Mouse (Mus musculus): ENCODE results near the gene Olfr1208. TPM values are rescaled to one million over a fixed set of nuclear protein-coding genes. Genes with fewer than 3 reads are reported as not detected.

Olfr1208 gene
- polyA plus RNA-seq (2016; fragmentation: Nextera tagmentation; extraction: Ambion mirVana), result not detected in 2 replicates

GRCm38 (mm10) chr2:88902211-88902610 lies at the start of gene Olfr1208:
Gene Olfr1208, minus strand, starts transcription at chr2:88902311.
- Histone ChIP-seq H3K27me3 (replicated peaks) (no peaks in the 10 kb centered on the region), H3K4me1 (no peaks in the 10 kb centered on the region), H3K9me3 (no peaks in the 10 kb centered on the region), H3K36me3 (no peaks in the 10 kb centered on the region), H3K4me2 (replicated peaks) (no peak within 1 kb of the TSS), H3K9ac (no peak within 1 kb of the TSS), H3K27ac (no peak within 1 kb of the TSS), H3K4me3 (no peak within 1 kb of the TSS)
- ATAC-seq (ENCODE audit: low FRiP score, low read depth), result no peak

GRCm38 (mm10) chr2:88938011-88938410 lies 35.9 kb upstream of the Olfr1208 start, which contains the start of gene Olfr1211:
Gene Olfr1211, minus strand, starts transcription at chr2:88938111.
- WGBS, result 85% methylated on average over 1 of the region's 1 CpGs
- H3K4me3 ChIP-seq, result no peak within 1 kb of the TSS
- no peak within 1 kb of the TSS for H3K9ac ChIP-seq
- no peaks in the 10 kb centered on the region for H3K4me1 ChIP-seq
- ATAC-seq (ENCODE audit: low FRiP score, low read depth), result no peak
- H3K9me3 ChIP-seq, result no peaks in the 10 kb centered on the region
- H3K27ac ChIP-seq, result no peak within 1 kb of the TSS
- H3K36me3 ChIP-seq, result no peaks in the 10 kb centered on the region
- no peak within 1 kb of the TSS for H3K4me2 ChIP-seq (replicated peaks)
- no peaks in the 10 kb centered on the region for H3K27me3 ChIP-seq (replicated peaks)

- no peak for ATAC-seq (ENCODE audit: low FRiP score, low read depth)
- Histone ChIP-seq H3K9me3 (no peaks in the 10 kb centered on the region), H3K4me2 (replicated peaks) (no peak within 1 kb of the TSS), H3K4me1 (no peaks in the 10 kb centered on the region), H3K4me3 (no peak within 1 kb of the TSS), H3K27me3 (replicated peaks) (no peaks in the 10 kb centered on the region), H3K27ac (no peak within 1 kb of the TSS), H3K9ac (no peak within 1 kb of the TSS), H3K36me3 (no peaks in the 10 kb centered on the region)
- 88% methylated on average over 3 of the region's 3 CpGs for WGBS
These were observed 12.9 kb upstream of the Olfr1208 start, which contains the start of gene Olfr1209 for GRCm38 (mm10) chr2:88915057-88915456. Gene Olfr1209, minus strand, starts transcription at chr2:88915157.

- Histone ChIP-seq H3K4me3 (no peak within 1 kb of the TSS), H3K27ac (no peak within 1 kb of the TSS), H3K36me3 (no peaks in the 10 kb centered on the region), H3K9ac (no peak within 1 kb of the TSS), H3K4me2 (replicated peaks) (no peak within 1 kb of the TSS), H3K9me3 (no peaks in the 10 kb centered on the region), H3K27me3 (replicated peaks) (no peaks in the 10 kb centered on the region), H3K4me1 (no peaks in the 10 kb centered on the region)
- WGBS, result 82% methylated on average over 2 of the region's 2 CpGs
- ATAC-seq (ENCODE audit: low FRiP score, low read depth), result no peak
These were observed 39.2 kb downstream of the Olfr1208 start, which contains the start of gene Olfr1206 for GRCm38 (mm10) chr2:88862931-88863330. Gene Olfr1206, plus strand, starts transcription at chr2:88863231.

GRCm38 (mm10) chr2:88848992-88849391 lies 53.1 kb downstream of the Olfr1208 start, which contains the start of gene Olfr1204:
Gene Olfr1204, plus strand, starts transcription at chr2:88849292.
- Histone ChIP-seq H3K9me3 (no peaks in the 10 kb centered on the region), H3K27ac (no peak within 1 kb of the TSS), H3K36me3 (no peaks in the 10 kb centered on the region), H3K9ac (no peak within 1 kb of the TSS), H3K27me3 (replicated peaks) (no peaks in the 10 kb centered on the region), H3K4me3 (no peak within 1 kb of the TSS), H3K4me2 (replicated peaks) (no peak within 1 kb of the TSS), H3K4me1 (no peaks in the 10 kb centered on the region)
- WGBS, result 88% methylated on average over 1 of the region's 1 CpGs
- ATAC-seq (ENCODE audit: low FRiP score, low read depth), result no peak

Other genes with a start within 250 kb of the Olfr1208 start
- gene Olfr1193, start 226.7 kb downstream of the Olfr1208 start, polyA plus RNA-seq (2016; fragmentation: Nextera tagmentation; extraction: Ambion mirVana), result not detected in 2 replicates
- not detected in 2 replicates for gene Olfr1195, start 213.1 kb downstream of the Olfr1208 start, polyA plus RNA-seq (2016; fragmentation: Nextera tagmentation; extraction: Ambion mirVana)
- gene Olfr1196, start 197.7 kb downstream of the Olfr1208 start, polyA plus RNA-seq (2016; fragmentation: Nextera tagmentation; extraction: Ambion mirVana), result not detected in 2 replicates
- gene Olfr1197, start 169.9 kb downstream of the Olfr1208 start, polyA plus RNA-seq (2016; fragmentation: Nextera tagmentation; extraction: Ambion mirVana), result not detected in 2 replicates
- gene Olfr1198, start 150.9 kb downstream of the Olfr1208 start, polyA plus RNA-seq (2016; fragmentation: Nextera tagmentation; extraction: Ambion mirVana), result not detected in 2 replicates
- gene Olfr1199, start 141.8 kb downstream of the Olfr1208 start, polyA plus RNA-seq (2016; fragmentation: Nextera tagmentation; extraction: Ambion mirVana), result not detected in 2 replicates
- gene Olfr1200, start 131.8 kb downstream of the Olfr1208 start, polyA plus RNA-seq (2016; fragmentation: Nextera tagmentation; extraction: Ambion mirVana), result not detected in 2 replicates
- not detected in 2 replicates for gene Olfr1201, start 109.3 kb downstream of the Olfr1208 start, polyA plus RNA-seq (2016; fragmentation: Nextera tagmentation; extraction: Ambion mirVana)
- gene Olfr1202, start 87.8 kb downstream of the Olfr1208 start, polyA plus RNA-seq (2016; fragmentation: Nextera tagmentation; extraction: Ambion mirVana), result 0.05 TPM in 1 of 2 replicates, not detected in the other
- not detected in 2 replicates for gene Olfr1205, start 72.6 kb downstream of the Olfr1208 start, polyA plus RNA-seq (2016; fragmentation: Nextera tagmentation; extraction: Ambion mirVana)
- not detected in 2 replicates for gene Olfr1204, start 53.0 kb downstream of the Olfr1208 start, polyA plus RNA-seq (2016; fragmentation: Nextera tagmentation; extraction: Ambion mirVana)
- not detected in 2 replicates for gene Olfr1206, start 39.1 kb downstream of the Olfr1208 start, polyA plus RNA-seq (2016; fragmentation: Nextera tagmentation; extraction: Ambion mirVana)
- not detected in 2 replicates for gene Olfr1209, start 12.8 kb upstream of the Olfr1208 start, polyA plus RNA-seq (2016; fragmentation: Nextera tagmentation; extraction: Ambion mirVana)
- gene Olfr1211, start 35.8 kb upstream of the Olfr1208 start, polyA plus RNA-seq (2016; fragmentation: Nextera tagmentation; extraction: Ambion mirVana), result not detected in 2 replicates
- not detected in 2 replicates for gene Olfr1212, start 51.7 kb upstream of the Olfr1208 start, polyA plus RNA-seq (2016; fragmentation: Nextera tagmentation; extraction: Ambion mirVana)
- gene Gm13762, start 78.0 kb upstream of the Olfr1208 start, polyA plus RNA-seq (2016; fragmentation: Nextera tagmentation; extraction: Ambion mirVana), result not detected in 2 replicates
- not detected in 2 replicates for gene Olfr1214, start 90.3 kb upstream of the Olfr1208 start, polyA plus RNA-seq (2016; fragmentation: Nextera tagmentation; extraction: Ambion mirVana)
- not detected in 2 replicates for gene Olfr1215, start 104.7 kb upstream of the Olfr1208 start, polyA plus RNA-seq (2016; fragmentation: Nextera tagmentation; extraction: Ambion mirVana)
- gene Olfr1216, start 116.0 kb upstream of the Olfr1208 start, polyA plus RNA-seq (2016; fragmentation: Nextera tagmentation; extraction: Ambion mirVana), result not detected in 2 replicates
- gene Olfr1217, start 129.8 kb upstream of the Olfr1208 start, polyA plus RNA-seq (2016; fragmentation: Nextera tagmentation; extraction: Ambion mirVana), result not detected in 2 replicates
- gene Olfr1218, start 158.9 kb upstream of the Olfr1208 start, polyA plus RNA-seq (2016; fragmentation: Nextera tagmentation; extraction: Ambion mirVana), result not detected in 2 replicates
- gene Olfr1219, start 181.2 kb upstream of the Olfr1208 start, polyA plus RNA-seq (2016; fragmentation: Nextera tagmentation; extraction: Ambion mirVana), result not detected in 2 replicates
- 0.04 TPM in 1 of 2 replicates, not detected in the other for gene Olfr1220, start 204.5 kb upstream of the Olfr1208 start, polyA plus RNA-seq (2016; fragmentation: Nextera tagmentation; extraction: Ambion mirVana)
- gene Olfr1221, start 215.0 kb upstream of the Olfr1208 start, polyA plus RNA-seq (2016; fragmentation: Nextera tagmentation; extraction: Ambion mirVana), result not detected in 2 replicates
- gene Olfr1222, start 230.7 kb upstream of the Olfr1208 start, polyA plus RNA-seq (2016; fragmentation: Nextera tagmentation; extraction: Ambion mirVana), result not detected in 2 replicates
- not detected in 2 replicates for gene Olfr1223, start 249.2 kb upstream of the Olfr1208 start, polyA plus RNA-seq (2016; fragmentation: Nextera tagmentation; extraction: Ambion mirVana)